Mouse (Mus musculus) CD4-positive helper T cell, adult 2 months (primary cell): ENCODE measurements around the gene Adgrb2.

Experiments
- DNase-seq: peaks from one replicate; pipeline ENCODE4 v3.0.0-alpha.2; 2012; ENCODE audit warnings: low read depth, missing footprints, low spot score

The Adgrb2 gene

GRCm38 (mm10) chr4:130031146-130031545 lies 46.5 kb downstream of the Adgrb2 start:
- no peak for DNase-seq

GRCm38 (mm10) chr4:130033496-130033895 lies 48.8 kb downstream of the Adgrb2 start:
- DNase-seq, result no peak

GRCm38 (mm10) chr4:130036112-130036511 lies 51.4 kb downstream of the Adgrb2 start:
- DNase-seq, result peak; percentile 45

- DNase-seq, result no peak
These were observed 52.1 kb downstream of the Adgrb2 start for GRCm38 (mm10) chr4:130036573-130037401.

- DNase-seq, result no peak
These were observed 54.7 kb downstream of the Adgrb2 start for GRCm38 (mm10) chr4:130039351-130039750.

GRCm38 (mm10) chr4:130041076-130041475 lies 56.4 kb downstream of the Adgrb2 start:
- DNase-seq, result no peak

- no peak for DNase-seq
These were observed 59.5 kb downstream of the Adgrb2 start for GRCm38 (mm10) chr4:130044211-130044610.

GRCm38 (mm10) chr4:130045609-130046008 lies 60.9 kb downstream of the Adgrb2 start:
- peak; percentile 90 for DNase-seq

GRCm38 (mm10) chr4:130047331-130048202 lies 62.9 kb downstream of the Adgrb2 start, which contains the start of gene Col16a1:
Col16a1 (plus strand) TSS chr4:130047840.
- DNase-seq, result no peak

GRCm38 (mm10) chr4:130048203-130048479 lies 63.5 kb downstream of the Adgrb2 start:
- no peak for DNase-seq

- DNase-seq, result no peak
These were observed 65.6 kb downstream of the Adgrb2 start for GRCm38 (mm10) chr4:130050056-130050824.

GRCm38 (mm10) chr4:130052283-130052682 lies 67.6 kb downstream of the Adgrb2 start:
- DNase-seq, result no peak

GRCm38 (mm10) chr4:130053111-130053510 lies 68.4 kb downstream of the Adgrb2 start:
- no peak for DNase-seq

- DNase-seq, result no peak
These were observed 70.1 kb downstream of the Adgrb2 start for GRCm38 (mm10) chr4:130054727-130055126.

GRCm38 (mm10) chr4:130055160-130056010 lies 70.7 kb downstream of the Adgrb2 start:
- DNase-seq, result no peak

GRCm38 (mm10) chr4:130056011-130056322 lies 71.3 kb downstream of the Adgrb2 start:
- DNase-seq, result no peak

- DNase-seq, result no peak
These were observed 71.8 kb downstream of the Adgrb2 start for GRCm38 (mm10) chr4:130056471-130056870.

GRCm38 (mm10) chr4:130060937-130061336 lies 76.3 kb downstream of the Adgrb2 start:
- DNase-seq, result no peak

GRCm38 (mm10) chr4:130063191-130063590 lies 78.5 kb downstream of the Adgrb2 start:
- DNase-seq, result no peak

GRCm38 (mm10) chr4:130066816-130067215 lies 82.1 kb downstream of the Adgrb2 start:
- no peak for DNase-seq

GRCm38 (mm10) chr4:130070523-130070922 lies 85.9 kb downstream of the Adgrb2 start:
- DNase-seq, result no peak
